27 mouse cellular contexts compared by ENCODE assay signal in the genomic region with DNA sequence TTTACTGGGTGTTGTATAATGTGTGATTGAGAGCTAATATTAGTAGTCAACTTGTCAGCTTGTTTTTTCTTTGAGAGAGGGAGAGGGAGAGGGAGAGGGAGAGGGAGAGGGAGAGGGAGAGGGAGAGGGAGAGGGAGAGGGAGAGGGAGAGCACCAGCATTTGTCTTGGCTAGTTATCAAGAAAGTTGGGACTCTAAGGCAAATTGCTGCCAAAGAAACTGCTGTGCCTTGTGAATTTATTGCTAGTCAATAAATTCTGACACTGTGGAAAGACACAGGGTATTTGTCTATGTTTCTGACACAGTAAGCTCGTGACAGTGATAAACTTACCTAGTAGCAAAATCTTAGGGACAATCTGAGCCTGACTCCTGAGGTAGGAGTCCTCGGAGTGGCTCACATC.
DNase-seq lines count a peak whose midpoint lies in the region; ATAC-seq and TF ChIP-seq lines count a peak whose summit lies in the region.
"Had no signal": no experiment of that assay in that cellular context is flagged by ENCODE, and none has a peak within 500 bp of the region (broad histone marks: within the 10 kb centered on the region; RNA-seq: fewer than 3 reads in every experiment).

No protein-coding gene starts in this region.

- no peak for ATAC-seq in hindbrain, postnatal 0 days
- ATAC-seq in lung, embryonic 16.5 days (ENCODE audit: low read depth), result peak; percentile 26; the same call in 1 of the 2 replicates
- ATAC-seq: forebrain, postnatal 0 days; hindbrain, embryonic 16.5 days; intestine, postnatal 0 days; lung, postnatal 0 days; Patski had no signal

- intact Hi-C loops in heart, postnatal 25 days (cut with DNase I), result no loop called here

- H3K27ac ChIP-seq in hindbrain, embryonic 10.5 days, result 0 out of 2 replicates have a peak overlapping the region, but pooled peaks have one; percentile 5
- H3K27ac ChIP-seq in hindbrain, postnatal 0 days, result no peak overlapping the region
- no peak overlapping the region for H3K27ac ChIP-seq in lung, embryonic 16.5 days (ENCODE audit: low read length)
- H3K27ac ChIP-seq: heart, embryonic 13.5 days; stomach, embryonic 15.5 days had no signal

- H3K4me1 ChIP-seq in hindbrain, embryonic 10.5 days (replicated peaks), result peaks cover 39% of the 10 kb centered on the region
- peaks cover 6% of the 10 kb centered on the region; the same call in 1 of the 2 replicates for H3K4me1 ChIP-seq in hindbrain, postnatal 0 days (ENCODE audit: insufficient read depth, low read length)
- H3K4me1 ChIP-seq in lung, embryonic 16.5 days (replicated peaks; ENCODE audit: control insufficient read depth, insufficient read depth, low read length), result peaks cover 25% of the 10 kb centered on the region

- TF ChIP-seq POLR2A in brain, embryonic 14.5 days (IDR thresholded peaks at IDR 0.05; ENCODE audit: borderline replicate concordance, extremely low read depth, insufficient read depth, insufficient read length, poor library complexity, severe bottlenecking), result no peak

- H3K4me3 ChIP-seq in hindbrain, embryonic 10.5 days, result no peak overlapping the region
- no peak overlapping the region for H3K4me3 ChIP-seq in hindbrain, postnatal 0 days (ENCODE audit: low read length)
- H3K4me3 ChIP-seq in lung, embryonic 16.5 days (ENCODE audit: low read length), result no peak overlapping the region
- H3K4me3 ChIP-seq: heart, embryonic 13.5 days; stomach, embryonic 15.5 days had no signal

- no peaks in the 10 kb centered on the region for H3K27me3 ChIP-seq in hindbrain, embryonic 10.5 days (ENCODE audit: insufficient read depth, poor library complexity, severe bottlenecking)
- H3K27me3 ChIP-seq in hindbrain, postnatal 0 days (ENCODE audit: insufficient read depth, low read length), result no peaks in the 10 kb centered on the region
- no peaks in the 10 kb centered on the region; the same call in none of the 2 replicates for H3K27me3 ChIP-seq in lung, embryonic 16.5 days (ENCODE audit: control insufficient read depth, insufficient read depth, low read depth, low read length)
- H3K27me3 ChIP-seq: CH12.LX; heart, embryonic 13.5 days; Patski; stomach, embryonic 15.5 days had no signal

- H3K9me3 ChIP-seq in hindbrain, embryonic 10.5 days, result no peaks in the 10 kb centered on the region
- no peaks in the 10 kb centered on the region for H3K9me3 ChIP-seq in hindbrain, postnatal 0 days (ENCODE audit: low read length)
- no peaks in the 10 kb centered on the region for H3K9me3 ChIP-seq in lung, embryonic 16.5 days (ENCODE audit: control insufficient read depth, low read length)
- H3K9me3 ChIP-seq: heart, embryonic 13.5 days; stomach, embryonic 15.5 days had no signal

- H3K36me3 ChIP-seq in hindbrain, embryonic 10.5 days, result no peaks in the 10 kb centered on the region
- H3K36me3 ChIP-seq in hindbrain, postnatal 0 days (ENCODE audit: insufficient read depth, low read length), result no peaks in the 10 kb centered on the region
- H3K36me3 ChIP-seq in lung, embryonic 16.5 days (ENCODE audit: control insufficient read depth, insufficient read depth, low read length), result no peaks in the 10 kb centered on the region
- H3K36me3 ChIP-seq: heart, embryonic 13.5 days; stomach, embryonic 15.5 days had no signal

- no peak for TF ChIP-seq CTCF in hindbrain, postnatal 0 days (IDR thresholded peaks at IDR 0.05; ENCODE audit: low read depth)
- no peak for TF ChIP-seq CTCF in brain, embryonic 14.5 days (IDR thresholded peaks at IDR 0.05; ENCODE audit: borderline replicate concordance, extremely low read depth, insufficient read depth, insufficient read length)

- no peak overlapping the region for H3K4me2 ChIP-seq in hindbrain, postnatal 0 days (ENCODE audit: low read depth, low read length)
- no peak overlapping the region for H3K4me2 ChIP-seq in lung, embryonic 16.5 days (ENCODE audit: low read depth, low read length)
- H3K4me2 ChIP-seq: heart, embryonic 13.5 days; liver, embryonic 11.5 days; stomach, embryonic 15.5 days had no signal

- WGBS in hindbrain, embryonic 10.5 days, result 81% methylated on average over 2 of the region's 2 CpGs
- WGBS in hindbrain, postnatal 0 days, result 50% methylated on average over 2 of the region's 2 CpGs
- 33% methylated on average over 2 of the region's 2 CpGs for WGBS in lung, embryonic 16.5 days

- no peak for DNase-seq in hindbrain, embryonic 10.5 days (ENCODE audit: low spot score)
- DNase-seq in hindbrain, postnatal 0 days (ENCODE audit: low spot score), result no peak
- peak; percentile 6 for DNase-seq in kidney, postnatal 10 days
- no peak for DNase-seq in kidney, postnatal 36 days
- no peak for DNase-seq in lung, postnatal 4 days
- peak; percentile 53 for DNase-seq in brain, embryonic 14.5 days (ENCODE audit: low read depth)
- DNase-seq in heart, postnatal 25 days (ENCODE audit: low spot score), result no peak
- DNase-seq: B cell, adult 2 months; cerebellum, adult 11 months; cerebellum, adult 9-10 months; cerebellum, postnatal 36 days; forebrain, postnatal 0 days; gastrocnemius, postnatal 10 days; heart, postnatal 10 days; layer of hippocampus, postnatal 36 days; left cerebral cortex, postnatal 4 days; midbrain, embryonic 14.5 days; right cerebral cortex, postnatal 25 days had no signal

- no peak overlapping the region for H3K9ac ChIP-seq in hindbrain, postnatal 0 days (replicated peaks; ENCODE audit: low read length)
- H3K9ac ChIP-seq in lung, embryonic 16.5 days (ENCODE audit: low read length), result no peak overlapping the region
- H3K9ac ChIP-seq: forebrain, postnatal 0 days; heart, embryonic 13.5 days; stomach, embryonic 15.5 days had no signal

Comparison
In these comparisons a context has a peak if more than half of its experiments do, and no peak if none do; other contexts are left out.
1. DNase-seq: peak in kidney, postnatal 10 days (single experiment) and brain, embryonic 14.5 days (single experiment); none in hindbrain, embryonic 10.5 days (single experiment), hindbrain, postnatal 0 days (single experiment), kidney, postnatal 36 days (0 of 2), lung, postnatal 4 days (0 of 2) and heart, postnatal 25 days (single experiment).